Mouse (Mus musculus): Measurements from ENCODE around the gene Cbs. TPM values are rescaled to one million over a fixed set of nuclear protein-coding genes. Genes with fewer than 3 reads are reported as not detected.

Gene Cbs
- polyA plus RNA-seq, 1 experiment from 2014 or later = 3.8 TPM

DNA sequence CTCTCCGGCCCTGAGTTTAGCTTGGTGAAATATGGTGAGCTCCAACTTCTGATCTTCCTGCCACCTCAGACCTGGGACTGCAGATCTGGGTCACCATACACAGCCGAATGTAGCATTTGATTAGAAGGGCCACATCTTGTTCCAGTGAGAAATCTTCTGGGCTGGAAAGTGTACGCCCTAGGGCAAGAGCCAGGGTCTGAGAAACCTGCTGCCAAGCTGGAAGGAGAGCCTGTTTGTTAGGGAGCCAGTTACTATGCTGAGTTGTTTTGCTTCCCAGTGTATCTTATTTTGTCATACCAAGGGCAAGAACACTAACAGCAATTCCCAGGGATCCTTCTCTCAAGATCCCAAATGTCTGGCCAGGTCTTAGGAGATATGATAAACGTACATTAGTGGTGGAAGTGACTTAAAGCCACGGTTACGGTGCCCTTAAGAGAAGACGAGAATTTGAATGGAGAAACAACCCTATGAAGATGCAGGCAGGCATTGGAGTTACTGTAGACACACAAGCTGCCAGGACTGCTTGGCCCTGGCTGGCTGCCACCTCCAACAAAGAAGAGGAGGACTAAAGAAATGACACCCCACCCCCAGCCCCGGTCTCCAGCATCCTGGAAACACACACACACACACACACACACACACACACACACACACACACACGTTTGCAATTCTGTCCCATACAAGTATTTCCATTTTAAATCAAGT, 980 bp upstream of the Cbs start:
- 67% methylated on average over 9 of the region's 9 CpGs for WGBS
- peaks cover 26% of the 10 kb centered on the region for H3K27me3 ChIP-seq (ENCODE audit: control insufficient read depth, insufficient read depth, low read length)
- H3K4me3 ChIP-seq (ENCODE audit: low read depth, low read length) = no peak overlapping the region
- DNase-seq (ENCODE audit: low spot score) (no peak), ATAC-seq (ENCODE audit: insufficient number of reproducible peaks, low FRiP score, low TSS enrichment, low read depth) (no peak)
- H3K27ac ChIP-seq (replicated peaks; ENCODE audit: low read depth, low read length) = no peak overlapping the region
- H3K9ac ChIP-seq (ENCODE audit: low read length) = no peak overlapping the region
- H3K36me3 ChIP-seq (ENCODE audit: control insufficient read depth, insufficient read depth, low read length) = no peaks in the 10 kb centered on the region
- peak overlapping the region; percentile 93; the same call in 1 of the 2 replicates for H3K4me2 ChIP-seq (ENCODE audit: low read depth, severe bottlenecking)
- H3K9me3 ChIP-seq (ENCODE audit: control insufficient read depth, low read length) = no peaks in the 10 kb centered on the region
- peaks cover 6% of the 10 kb centered on the region; the same call in 1 of the 2 replicates for H3K4me1 ChIP-seq (ENCODE audit: control insufficient read depth, insufficient read depth, low read length)

DNA sequence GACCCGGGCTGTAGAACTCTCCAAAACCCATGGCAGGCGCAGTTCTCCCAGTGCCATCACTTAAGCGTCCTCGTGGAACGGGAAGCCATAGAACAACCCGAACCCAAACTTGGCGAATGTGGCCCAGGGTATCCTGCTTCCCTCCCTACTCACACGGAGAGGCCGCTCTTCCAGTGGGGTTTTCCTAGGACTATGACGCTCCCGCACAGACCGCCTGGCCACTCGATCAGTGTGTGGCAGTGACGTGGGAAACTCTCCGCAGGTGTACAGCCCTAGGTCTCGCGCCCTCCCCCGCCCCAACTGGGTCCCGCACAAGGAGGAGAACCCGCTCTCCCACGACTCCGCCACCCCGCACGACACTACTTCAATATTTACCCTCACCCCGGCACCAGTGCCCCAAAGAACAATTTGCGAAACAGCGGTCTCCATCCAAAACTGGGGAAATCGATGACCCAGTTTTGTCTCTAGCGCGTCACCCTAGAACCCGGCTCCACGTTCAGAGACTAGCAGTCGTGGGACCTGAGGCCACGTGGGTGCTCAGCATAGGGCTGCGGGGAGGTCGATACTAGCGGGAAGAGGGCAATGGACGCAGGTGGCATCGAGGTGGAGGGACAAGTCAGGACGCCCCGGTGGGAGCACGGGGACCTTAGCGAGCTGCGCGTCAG, 629 bp downstream of the Cbs start:
- Histone ChIP-seq H3K4me2 (ENCODE audit: low read depth, severe bottlenecking) (peak overlapping the region; percentile 93), H3K4me3 (ENCODE audit: low read depth, low read length) (peak overlapping the region; percentile 47), H3K27me3 (ENCODE audit: control insufficient read depth, insufficient read depth, low read length) (peaks cover 26% of the 10 kb centered on the region), H3K27ac (replicated peaks; ENCODE audit: low read depth, low read length) (no peak overlapping the region), H3K4me1 (ENCODE audit: control insufficient read depth, insufficient read depth, low read length) (peaks cover 6% of the 10 kb centered on the region; the same call in 1 of the 2 replicates), H3K36me3 (ENCODE audit: control insufficient read depth, insufficient read depth, low read length) (no peaks in the 10 kb centered on the region), H3K9ac (ENCODE audit: low read length) (peak overlapping the region; percentile 41), H3K9me3 (ENCODE audit: control insufficient read depth, low read length) (no peaks in the 10 kb centered on the region)
- no peak; the same call in 1 of the 2 replicates for ATAC-seq (ENCODE audit: insufficient number of reproducible peaks, low FRiP score, low TSS enrichment, low read depth)
- WGBS = 5% methylated on average over 45 of the region's 45 CpGs
- peak; percentile 34 for DNase-seq (ENCODE audit: low spot score)

DNA sequence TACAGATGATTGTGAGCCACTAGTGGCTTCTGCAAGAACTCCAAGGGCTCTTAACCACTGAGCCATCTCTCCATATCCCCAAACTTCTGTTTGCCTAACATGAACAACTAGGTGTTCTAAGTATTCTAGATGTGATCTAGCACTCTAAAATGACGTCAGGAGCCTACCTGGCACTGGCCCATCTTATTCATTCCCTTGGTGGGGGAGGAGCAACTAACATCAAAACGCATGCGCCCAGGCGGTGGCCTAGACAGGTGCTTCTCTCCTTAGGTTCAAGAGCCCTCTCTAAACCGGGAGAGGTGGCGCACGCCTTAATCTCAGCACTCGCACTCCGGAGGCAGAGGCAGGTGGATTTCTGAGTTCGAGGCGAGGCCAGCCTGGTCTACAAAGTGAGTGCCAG, 1.3 kb downstream of the Cbs start:
- 57% methylated on average over 11 of the region's 11 CpGs for WGBS
- Histone ChIP-seq H3K9me3 (ENCODE audit: control insufficient read depth, low read length) (no peaks in the 10 kb centered on the region), H3K4me2 (ENCODE audit: low read depth, severe bottlenecking) (no peak overlapping the region)

DNA sequence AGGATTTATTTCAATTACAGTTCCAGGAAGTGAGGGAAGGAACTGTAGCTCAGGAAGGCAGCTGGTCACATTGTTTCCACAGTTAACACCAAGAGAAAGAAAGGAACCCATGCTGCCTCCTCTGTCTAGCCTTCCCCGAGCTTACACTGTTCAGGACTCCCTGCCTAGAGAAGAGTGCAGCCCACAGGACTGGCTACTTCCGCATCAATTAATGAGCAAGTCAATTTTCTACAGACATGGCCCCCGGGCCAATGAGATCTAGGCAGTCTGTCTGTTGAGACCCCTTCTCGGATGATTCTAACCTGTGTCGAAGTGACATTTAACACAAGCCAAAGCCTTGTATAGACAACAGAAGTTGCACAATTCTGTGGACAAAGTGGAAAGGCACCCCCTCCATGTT, 2.1 kb downstream of the Cbs start:
- Histone ChIP-seq H3K36me3 (ENCODE audit: control insufficient read depth, insufficient read depth, low read length) (no peaks in the 10 kb centered on the region), H3K4me1 (ENCODE audit: control insufficient read depth, insufficient read depth, low read length) (peaks cover 6% of the 10 kb centered on the region; the same call in 1 of the 2 replicates), H3K9me3 (ENCODE audit: control insufficient read depth, low read length) (no peaks in the 10 kb centered on the region), H3K4me3 (ENCODE audit: low read depth, low read length) (no peak overlapping the region), H3K9ac (ENCODE audit: low read length) (no peak overlapping the region), H3K27me3 (ENCODE audit: control insufficient read depth, insufficient read depth, low read length) (peaks cover 26% of the 10 kb centered on the region), H3K4me2 (ENCODE audit: low read depth, severe bottlenecking) (no peak overlapping the region), H3K27ac (replicated peaks; ENCODE audit: low read depth, low read length) (no peak overlapping the region)
- 80% methylated on average over 5 of the region's 5 CpGs for WGBS
- DNase-seq (ENCODE audit: low spot score) (no peak), ATAC-seq (ENCODE audit: insufficient number of reproducible peaks, low FRiP score, low TSS enrichment, low read depth) (no peak)

More for the DNA sequence above, 1.3 kb downstream of the Cbs start:
- no peak for DNase-seq (ENCODE audit: low spot score)
- peaks cover 26% of the 10 kb centered on the region for H3K27me3 ChIP-seq (ENCODE audit: control insufficient read depth, insufficient read depth, low read length)
- H3K9ac ChIP-seq (ENCODE audit: low read length) = no peak overlapping the region
- H3K27ac ChIP-seq (replicated peaks; ENCODE audit: low read depth, low read length) = no peak overlapping the region
- no peak overlapping the region; the same call in 1 of the 2 replicates for H3K4me3 ChIP-seq (ENCODE audit: low read depth, low read length)
- no peaks in the 10 kb centered on the region for H3K36me3 ChIP-seq (ENCODE audit: control insufficient read depth, insufficient read depth, low read length)
- ATAC-seq (ENCODE audit: insufficient number of reproducible peaks, low FRiP score, low TSS enrichment, low read depth) = no peak
- peaks cover 6% of the 10 kb centered on the region; the same call in 1 of the 2 replicates for H3K4me1 ChIP-seq (ENCODE audit: control insufficient read depth, insufficient read depth, low read length)

DNA sequence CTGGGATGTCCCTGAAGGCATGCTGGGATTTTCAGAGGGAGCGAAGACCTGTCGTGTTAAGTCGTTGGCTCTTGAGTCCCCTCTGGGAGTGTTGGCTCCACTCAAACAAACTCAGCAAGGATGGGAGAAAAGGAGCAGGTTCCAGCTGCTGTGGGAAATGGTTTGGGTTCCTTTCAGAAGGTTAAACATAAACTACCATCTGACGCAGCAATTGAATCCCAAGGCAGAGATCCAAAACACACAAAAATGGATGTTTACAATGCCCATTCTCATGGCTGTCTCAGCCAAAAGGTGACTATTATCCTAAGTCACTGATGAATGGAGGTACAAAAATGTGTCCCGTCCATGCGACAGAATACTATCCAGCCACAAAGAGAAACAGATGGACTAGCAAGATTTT, 4.0 kb downstream of the Cbs start:
- Histone ChIP-seq H3K4me3 (ENCODE audit: low read depth, low read length) (no peak overlapping the region), H3K27me3 (ENCODE audit: control insufficient read depth, insufficient read depth, low read length) (peaks cover 26% of the 10 kb centered on the region), H3K9ac (ENCODE audit: low read length) (no peak overlapping the region), H3K4me2 (ENCODE audit: low read depth, severe bottlenecking) (no peak overlapping the region), H3K9me3 (ENCODE audit: control insufficient read depth, low read length) (no peaks in the 10 kb centered on the region), H3K27ac (replicated peaks; ENCODE audit: low read depth, low read length) (no peak overlapping the region), H3K4me1 (ENCODE audit: control insufficient read depth, insufficient read depth, low read length) (peaks cover 6% of the 10 kb centered on the region; the same call in 1 of the 2 replicates), H3K36me3 (ENCODE audit: control insufficient read depth, insufficient read depth, low read length) (no peaks in the 10 kb centered on the region)
- 82% methylated on average over 6 of the region's 6 CpGs for WGBS
- no peak for DNase-seq (ENCODE audit: low spot score)
- no peak for ATAC-seq (ENCODE audit: insufficient number of reproducible peaks, low FRiP score, low TSS enrichment, low read depth)

DNA sequence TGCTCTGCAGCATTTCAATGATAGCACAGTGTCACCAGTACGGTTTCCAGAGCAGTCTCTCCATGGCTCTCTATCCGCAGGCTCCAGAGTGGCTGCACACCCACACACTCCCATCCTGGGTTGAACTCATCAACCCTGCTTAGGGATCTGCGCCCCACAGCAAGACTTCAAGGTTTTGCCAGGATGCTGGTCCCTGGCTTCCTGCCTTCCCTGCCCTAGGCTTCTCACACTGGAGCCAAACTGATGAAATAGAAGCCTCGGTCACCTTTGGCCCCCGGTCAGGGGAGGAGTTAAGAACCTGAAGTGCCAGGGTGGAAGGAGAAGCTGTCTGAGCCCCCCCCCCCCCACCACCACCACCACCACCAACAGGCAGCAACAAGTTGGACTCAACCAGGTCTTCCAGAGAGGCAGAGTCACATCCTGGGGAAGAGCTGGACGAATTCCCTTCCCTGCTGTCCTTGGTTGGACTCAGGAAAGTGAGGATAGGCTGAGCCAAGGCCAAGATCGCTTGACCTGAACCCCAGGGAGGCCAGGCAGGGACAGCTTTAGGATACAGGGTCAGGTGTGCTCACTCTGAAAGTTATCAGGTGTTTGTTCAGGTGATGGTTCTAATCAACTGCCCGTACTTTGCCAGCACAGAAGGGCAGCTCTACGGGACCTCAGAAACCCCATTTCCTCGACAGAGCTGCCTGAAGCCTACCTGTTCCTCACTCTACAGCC, 5.8 kb downstream of the Cbs start:
- 81% methylated on average over 10 of the region's 10 CpGs for whole genome bisulfite sequencing
- no peaks in the 10 kb centered on the region for H3K4me1 ChIP-seq (ENCODE audit: control insufficient read depth, insufficient read depth, low read length)
- H3K27me3 ChIP-seq (ENCODE audit: control insufficient read depth, insufficient read depth, low read length) = peaks cover 14% of the 10 kb centered on the region
- no peak overlapping the region for H3K9ac ChIP-seq (ENCODE audit: low read length)
- H3K36me3 ChIP-seq (ENCODE audit: control insufficient read depth, insufficient read depth, low read length) = no peaks in the 10 kb centered on the region
- no peak for DNase-seq (ENCODE audit: low spot score)
- H3K27ac ChIP-seq (replicated peaks; ENCODE audit: low read depth, low read length) = no peak overlapping the region
- no peak for ATAC-seq (ENCODE audit: insufficient number of reproducible peaks, low FRiP score, low TSS enrichment, low read depth)
- no peak overlapping the region for H3K4me3 ChIP-seq (ENCODE audit: low read depth, low read length)
- H3K9me3 ChIP-seq (ENCODE audit: control insufficient read depth, low read length) = no peaks in the 10 kb centered on the region
- no peak overlapping the region for H3K4me2 ChIP-seq (ENCODE audit: low read depth, severe bottlenecking)

DNA sequence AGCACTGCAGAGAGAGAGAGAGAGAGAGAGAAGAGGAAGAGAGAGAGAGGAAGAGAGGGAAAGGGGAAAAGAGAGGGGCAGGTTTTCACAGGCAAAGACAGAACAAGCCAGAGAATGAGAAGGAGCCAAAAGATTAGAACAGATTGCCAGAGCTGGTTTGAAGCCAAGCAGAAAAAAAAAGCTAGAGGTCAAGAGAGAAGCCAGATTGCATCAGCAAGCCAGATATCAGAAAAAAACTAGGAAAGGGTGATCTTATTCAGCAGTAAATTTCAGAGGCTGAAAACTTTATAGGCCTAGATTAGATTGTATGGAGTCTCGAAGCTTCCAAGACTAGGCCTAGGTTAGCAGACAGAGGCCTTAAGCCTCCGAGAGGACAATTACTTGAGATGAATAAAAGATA, 9.1 kb downstream of the Cbs start:
- WGBS = 90% methylated on average over 2 of the region's 2 CpGs
- H3K4me1 ChIP-seq (ENCODE audit: control insufficient read depth, insufficient read depth, low read length) = no peaks in the 10 kb centered on the region
- no peaks in the 10 kb centered on the region for H3K27me3 ChIP-seq (ENCODE audit: control insufficient read depth, insufficient read depth, low read length)
- H3K4me2 ChIP-seq (ENCODE audit: low read depth, severe bottlenecking) = no peak overlapping the region
- no peak overlapping the region for H3K4me3 ChIP-seq (ENCODE audit: low read depth, low read length)
- H3K9ac ChIP-seq (ENCODE audit: low read length) = no peak overlapping the region
- no peaks in the 10 kb centered on the region for H3K36me3 ChIP-seq (ENCODE audit: control insufficient read depth, insufficient read depth, low read length)
- ATAC-seq (ENCODE audit: insufficient number of reproducible peaks, low FRiP score, low TSS enrichment, low read depth) (no peak), DNase-seq (ENCODE audit: low spot score) (no peak)
- H3K9me3 ChIP-seq (ENCODE audit: control insufficient read depth, low read length) = no peaks in the 10 kb centered on the region
- no peak overlapping the region for H3K27ac ChIP-seq (replicated peaks; ENCODE audit: low read depth, low read length)

DNA sequence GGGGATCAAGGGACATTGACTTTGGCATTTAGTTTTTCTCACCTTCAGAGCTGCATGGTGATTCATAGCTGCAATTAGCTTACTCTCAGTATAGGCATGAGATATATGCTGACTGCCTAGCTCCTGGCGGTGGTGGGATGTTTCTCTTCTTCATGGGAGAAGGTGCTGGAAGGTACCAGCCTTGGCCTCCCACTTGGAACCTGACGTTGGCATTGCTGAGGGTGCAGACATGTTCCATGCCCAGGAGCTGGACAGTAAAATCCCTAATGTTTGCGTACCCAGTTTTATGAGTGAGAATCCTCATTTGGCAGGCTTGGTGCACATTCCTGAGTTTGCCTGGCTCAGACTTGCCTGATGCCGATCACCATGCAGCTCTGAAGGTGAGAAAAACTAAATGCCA, 13.9 kb downstream of the Cbs start:
- Histone ChIP-seq H3K27ac (replicated peaks; ENCODE audit: low read depth, low read length) (no peak overlapping the region), H3K4me1 (ENCODE audit: control insufficient read depth, insufficient read depth, low read length) (no peaks in the 10 kb centered on the region), H3K4me2 (ENCODE audit: low read depth, severe bottlenecking) (no peak overlapping the region), H3K36me3 (ENCODE audit: control insufficient read depth, insufficient read depth, low read length) (no peaks in the 10 kb centered on the region), H3K9ac (ENCODE audit: low read length) (no peak overlapping the region), H3K4me3 (ENCODE audit: low read depth, low read length) (no peak overlapping the region), H3K9me3 (ENCODE audit: control insufficient read depth, low read length) (no peaks in the 10 kb centered on the region), H3K27me3 (ENCODE audit: control insufficient read depth, insufficient read depth, low read length) (no peaks in the 10 kb centered on the region)
- WGBS = 90% methylated on average over 4 of the region's 4 CpGs
- DNase-seq (ENCODE audit: low spot score) (no peak), ATAC-seq (ENCODE audit: insufficient number of reproducible peaks, low FRiP score, low TSS enrichment, low read depth) (no peak)

Measured in limb, embryonic 11.5 days (tissue).